Mouse (Mus musculus) retina, embryonic 14.5 days (tissue): ENCODE results near the gene Atp6v1b1.

Experiments
- DNase-seq: peaks from one replicate; pipeline ENCODE4 v3.0.0-alpha.2; 2015; ENCODE audit warnings: low spot score

Atp6v1b1 gene

GRCm38 (mm10) chr6:83715461-83716196 lies 27.2 kb upstream of the Atp6v1b1 start:
- DNase-seq = no peak

- DNase-seq = no peak
These were observed 25.8 kb upstream of the Atp6v1b1 start for GRCm38 (mm10) chr6:83717026-83717425.

GRCm38 (mm10) chr6:83722526-83722925 lies 20.3 kb upstream of the Atp6v1b1 start:
- DNase-seq = no peak

GRCm38 (mm10) chr6:83727178-83727577 lies 15.6 kb upstream of the Atp6v1b1 start:
- peak; percentile 60 for DNase-seq

- no peak for DNase-seq
These were observed 14.3 kb upstream of the Atp6v1b1 start for GRCm38 (mm10) chr6:83728488-83728887.

- no peak for DNase-seq
These were observed 13.3 kb upstream of the Atp6v1b1 start for GRCm38 (mm10) chr6:83729350-83729970.

GRCm38 (mm10) chr6:83731128-83731527 lies 11.7 kb upstream of the Atp6v1b1 start:
- DNase-seq = peak; percentile 84

GRCm38 (mm10) chr6:83737311-83737710 lies 5.5 kb upstream of the Atp6v1b1 start:
- DNase-seq = no peak

GRCm38 (mm10) chr6:83738596-83738995 lies 4.2 kb upstream of the Atp6v1b1 start:
- no peak for DNase-seq

GRCm38 (mm10) chr6:83743212-83743611 lies 422 bp downstream of the Atp6v1b1 start:
- no peak for DNase-seq

- DNase-seq = no peak
These were observed 1.3 kb downstream of the Atp6v1b1 start for GRCm38 (mm10) chr6:83744126-83744525.

GRCm38 (mm10) chr6:83744557-83744956 lies 1.8 kb downstream of the Atp6v1b1 start:
- DNase-seq = no peak

GRCm38 (mm10) chr6:83745466-83745865 lies 2.7 kb downstream of the Atp6v1b1 start:
- no peak for DNase-seq

- DNase-seq = peak; percentile 78
These were observed 6.5 kb downstream of the Atp6v1b1 start for GRCm38 (mm10) chr6:83749286-83749685.

GRCm38 (mm10) chr6:83750171-83750684 lies 7.4 kb downstream of the Atp6v1b1 start:
- peak; percentile 87 for DNase-seq

GRCm38 (mm10) chr6:83756051-83756450 lies 13.3 kb downstream of the Atp6v1b1 start:
- DNase-seq = no peak

GRCm38 (mm10) chr6:83762344-83762743 lies 19.6 kb downstream of the Atp6v1b1 start, which contains the start of gene Ankrd53:
Gene Ankrd53 (plus strand): TSS chr6:83762644.
- no peak for DNase-seq

GRCm38 (mm10) chr6:83762880-83763431 lies 20.2 kb downstream of the Atp6v1b1 start:
- DNase-seq = peak; percentile 64

- DNase-seq = no peak
These were observed 24.2 kb downstream of the Atp6v1b1 start for GRCm38 (mm10) chr6:83766982-83767381.

- DNase-seq = no peak
These were observed 25.7 kb downstream of the Atp6v1b1 start for GRCm38 (mm10) chr6:83768485-83768884.

- no peak for DNase-seq
These were observed 31.3 kb downstream of the Atp6v1b1 start for GRCm38 (mm10) chr6:83774126-83774525.

- DNase-seq = no peak
These were observed 32.2 kb downstream of the Atp6v1b1 start for GRCm38 (mm10) chr6:83774781-83775563.
